Mouse (Mus musculus): ENCODE measurements around the gene Lsm7. TPM values are rescaled to one million over a fixed set of nuclear protein-coding genes. Genes with fewer than 3 reads are reported as not detected.
"Not testable (repeated sequence)": the region's sequence is repeated elsewhere in the genome, so short reads cannot be mapped to it uniquely, and the experiment has no call there.

Gene Lsm7
- polyA plus RNA-seq, 1 experiment from 2014 or later = 256 TPM

- not testable (repeated sequence) for H3K4me1 ChIP-seq (ENCODE audit: control insufficient read depth, insufficient read depth, low read length); H3K36me3 ChIP-seq (ENCODE audit: control insufficient read depth, insufficient read depth, low read length); H3K9me3 ChIP-seq (ENCODE audit: control insufficient read depth, low read length); DNase-seq; H3K27me3 ChIP-seq (ENCODE audit: control insufficient read depth, insufficient read depth, low read length); H3K9ac ChIP-seq (replicated peaks; ENCODE audit: low read length); ATAC-seq (ENCODE audit: low FRiP score, low TSS enrichment); H3K4me2 ChIP-seq (ENCODE audit: low read length); H3K4me3 ChIP-seq (replicated peaks; ENCODE audit: low read depth, low read length); H3K27ac ChIP-seq (replicated peaks; ENCODE audit: low read depth, low read length)
- WGBS = 82% methylated on average over 7 of the region's 7 CpGs
Measured at GRCm38 (mm10) chr10:80817955-80818354, 37.1 kb downstream of the Lsm7 start.

- no peaks in the 10 kb centered on the region for H3K27me3 ChIP-seq (ENCODE audit: control insufficient read depth, insufficient read depth, low read length)
- H3K4me3 ChIP-seq (replicated peaks; ENCODE audit: low read depth, low read length) = no peak overlapping the region
- WGBS = 76% methylated on average over 2 of the region's 2 CpGs
- no peaks in the 10 kb centered on the region for H3K9me3 ChIP-seq (ENCODE audit: control insufficient read depth, low read length)
- no peak overlapping the region for H3K9ac ChIP-seq (replicated peaks; ENCODE audit: low read length)
- H3K4me2 ChIP-seq (ENCODE audit: low read length) = no peak overlapping the region
- H3K27ac ChIP-seq (replicated peaks; ENCODE audit: low read depth, low read length) = no peak overlapping the region
- H3K4me1 ChIP-seq (ENCODE audit: control insufficient read depth, insufficient read depth, low read length) = no peaks in the 10 kb centered on the region
- no peaks in the 10 kb centered on the region for H3K36me3 ChIP-seq (ENCODE audit: control insufficient read depth, insufficient read depth, low read length)
- ATAC-seq (ENCODE audit: low FRiP score, low TSS enrichment) = no peak
- no peak for DNase-seq
Measured at GRCm38 (mm10) chr10:80817164-80817563, 37.8 kb downstream of the Lsm7 start.

- whole genome bisulfite sequencing = 76% methylated on average over 3 of the region's 3 CpGs
- not testable (repeated sequence) for ATAC-seq (ENCODE audit: low FRiP score, low TSS enrichment)
Measured at GRCm38 (mm10) chr10:80816303-80816702, 38.7 kb downstream of the Lsm7 start.

GRCm38 (mm10) chr10:80814800-80815199, 40.2 kb downstream of the Lsm7 start:
- no peak for ATAC-seq (ENCODE audit: low FRiP score, low TSS enrichment)
- no peak for DNase-seq
- 70% methylated on average over 7 of the region's 7 CpGs for WGBS
- Histone ChIP-seq H3K9ac (replicated peaks; ENCODE audit: low read length) (no peak overlapping the region), H3K4me1 (ENCODE audit: control insufficient read depth, insufficient read depth, low read length) (no peaks in the 10 kb centered on the region), H3K27me3 (ENCODE audit: control insufficient read depth, insufficient read depth, low read length) (peaks cover 9% of the 10 kb centered on the region), H3K4me2 (ENCODE audit: low read length) (no peak overlapping the region), H3K36me3 (ENCODE audit: control insufficient read depth, insufficient read depth, low read length) (no peaks in the 10 kb centered on the region), H3K27ac (replicated peaks; ENCODE audit: low read depth, low read length) (no peak overlapping the region), H3K9me3 (ENCODE audit: control insufficient read depth, low read length) (no peaks in the 10 kb centered on the region), H3K4me3 (replicated peaks; ENCODE audit: low read depth, low read length) (no peak overlapping the region)

More at GRCm38 (mm10) chr10:80816303-80816702, 38.7 kb downstream of the Lsm7 start:
- not testable (repeated sequence) for H3K4me2 ChIP-seq (ENCODE audit: low read length); H3K4me3 ChIP-seq (replicated peaks; ENCODE audit: low read depth, low read length); H3K4me1 ChIP-seq (ENCODE audit: control insufficient read depth, insufficient read depth, low read length); DNase-seq; H3K27ac ChIP-seq (replicated peaks; ENCODE audit: low read depth, low read length); H3K27me3 ChIP-seq (ENCODE audit: control insufficient read depth, insufficient read depth, low read length); H3K36me3 ChIP-seq (ENCODE audit: control insufficient read depth, insufficient read depth, low read length); H3K9me3 ChIP-seq (ENCODE audit: control insufficient read depth, low read length); H3K9ac ChIP-seq (replicated peaks; ENCODE audit: low read length)

- no peak for DNase-seq
- Histone ChIP-seq H3K4me1 (ENCODE audit: control insufficient read depth, insufficient read depth, low read length) (peaks cover 9% of the 10 kb centered on the region), H3K9me3 (ENCODE audit: control insufficient read depth, low read length) (no peaks in the 10 kb centered on the region), H3K27ac (replicated peaks; ENCODE audit: low read depth, low read length) (no peak within 1 kb of the TSS), H3K4me2 (ENCODE audit: low read length) (no peak within 1 kb of the TSS), H3K4me3 (replicated peaks; ENCODE audit: low read depth, low read length) (no peak within 1 kb of the TSS), H3K36me3 (ENCODE audit: control insufficient read depth, insufficient read depth, low read length) (no peaks in the 10 kb centered on the region), H3K9ac (replicated peaks; ENCODE audit: low read length) (no peak within 1 kb of the TSS), H3K27me3 (ENCODE audit: control insufficient read depth, insufficient read depth, low read length) (peaks cover 17% of the 10 kb centered on the region)
- WGBS = 67% methylated on average over 4 of the region's 4 CpGs
- no peak for ATAC-seq (ENCODE audit: low FRiP score, low TSS enrichment)
Measured at GRCm38 (mm10) chr10:80813366-80813765, 41.6 kb downstream of the Lsm7 start, which contains the start of gene Jsrp1. TSS of gene Jsrp1 (minus strand) at chr10:80813498.

GRCm38 (mm10) chr10:80812391-80813041, 42.5 kb downstream of the Lsm7 start:
- H3K4me2 ChIP-seq (ENCODE audit: low read length) = no peak overlapping the region
- no peaks in the 10 kb centered on the region for H3K9me3 ChIP-seq (ENCODE audit: control insufficient read depth, low read length)
- H3K4me1 ChIP-seq (ENCODE audit: control insufficient read depth, insufficient read depth, low read length) = peaks cover 17% of the 10 kb centered on the region
- H3K4me3 ChIP-seq (replicated peaks; ENCODE audit: low read depth, low read length) = no peak overlapping the region
- ATAC-seq (ENCODE audit: low FRiP score, low TSS enrichment) (no peak), DNase-seq (no peak)
- no peak overlapping the region for H3K27ac ChIP-seq (replicated peaks; ENCODE audit: low read depth, low read length)
- H3K9ac ChIP-seq (replicated peaks; ENCODE audit: low read length) = no peak overlapping the region
- H3K27me3 ChIP-seq (ENCODE audit: control insufficient read depth, insufficient read depth, low read length) = peaks cover 17% of the 10 kb centered on the region
- H3K36me3 ChIP-seq (ENCODE audit: control insufficient read depth, insufficient read depth, low read length) = no peaks in the 10 kb centered on the region
- 66% methylated on average over 5 of the region's 5 CpGs for WGBS

GRCm38 (mm10) chr10:80810084-80810483, 44.9 kb downstream of the Lsm7 start:
- H3K4me3 ChIP-seq (replicated peaks; ENCODE audit: low read depth, low read length) = no peak overlapping the region
- DNase-seq (no peak), ATAC-seq (ENCODE audit: low FRiP score, low TSS enrichment) (no peak)
- peaks cover 27% of the 10 kb centered on the region for H3K4me1 ChIP-seq (ENCODE audit: control insufficient read depth, insufficient read depth, low read length)
- no peak overlapping the region for H3K27ac ChIP-seq (replicated peaks; ENCODE audit: low read depth, low read length)
- no peak overlapping the region for H3K9ac ChIP-seq (replicated peaks; ENCODE audit: low read length)
- peaks cover 5% of the 10 kb centered on the region for H3K36me3 ChIP-seq (ENCODE audit: control insufficient read depth, insufficient read depth, low read length)
- no peak overlapping the region for H3K4me2 ChIP-seq (ENCODE audit: low read length)
- peaks cover 17% of the 10 kb centered on the region for H3K27me3 ChIP-seq (ENCODE audit: control insufficient read depth, insufficient read depth, low read length)
- H3K9me3 ChIP-seq (ENCODE audit: control insufficient read depth, low read length) = no peaks in the 10 kb centered on the region
- 5% methylated on average over 19 of the region's 20 CpGs for WGBS

GRCm38 (mm10) chr10:80808985-80809632, 45.9 kb downstream of the Lsm7 start:
- Histone ChIP-seq H3K9ac (replicated peaks; ENCODE audit: low read length) (no peak overlapping the region), H3K4me3 (replicated peaks; ENCODE audit: low read depth, low read length) (peak overlapping the region; percentile 7), H3K36me3 (ENCODE audit: control insufficient read depth, insufficient read depth, low read length) (peaks cover 15% of the 10 kb centered on the region), H3K4me2 (ENCODE audit: low read length) (peak overlapping the region; percentile 34), H3K27me3 (ENCODE audit: control insufficient read depth, insufficient read depth, low read length) (peaks cover 17% of the 10 kb centered on the region), H3K9me3 (ENCODE audit: control insufficient read depth, low read length) (no peaks in the 10 kb centered on the region), H3K27ac (replicated peaks; ENCODE audit: low read depth, low read length) (no peak overlapping the region), H3K4me1 (ENCODE audit: control insufficient read depth, insufficient read depth, low read length) (peaks cover 27% of the 10 kb centered on the region)
- 5% methylated on average over 18 of the region's 18 CpGs for WGBS
- no peak for ATAC-seq (ENCODE audit: low FRiP score, low TSS enrichment)
- no peak for DNase-seq
